Mouse (Mus musculus) lung, adult 2 months (tissue): ENCODE data around the gene Dennd5b.

Experiments
- CTCF ChIP-seq: fragments of 200-500 bp; IDR thresholded peaks from 2 replicates; pipeline ENCODE4 v1.5.1; 2011; ENCODE audit warnings: mild to moderate bottlenecking, low read length, control low read depth; ENCODE audit not compliant: insufficient read depth
- POLR2A ChIP-seq: fragments of 200-500 bp; IDR thresholded peaks from 2 replicates; pipeline ENCODE4 v1.6.1; 2011; ENCODE audit warnings: low read depth, mild to moderate bottlenecking, control low read depth, low read length, borderline replicate concordance; ENCODE audit errors: extremely low read depth

- peak; percentile 61 for TF ChIP-seq CTCF
- TF ChIP-seq POLR2A: no peak
Observed at GRCm38 (mm10) chr6:149057947-149058391, 43.5 kb downstream of the Dennd5b start.
